Comparison of ENCODE assay signal across 8 mouse cellular contexts in genomic region chr14:60177614-60178570, GRCm38 (mm10). TPM values are rescaled to one million over a fixed set of nuclear protein-coding genes. Genes with fewer than 3 reads are reported as not detected.
DNase-seq lines count a peak whose midpoint lies in the region; ATAC-seq lines count a peak whose summit lies in the region.

No protein-coding gene starts in this region.

- H3K27me3 ChIP-seq in kidney, embryonic 14.5 days (ENCODE audit: control insufficient read depth, insufficient read depth, low read length): peaks cover 33% of the 10 kb centered on the region
- H3K27me3 ChIP-seq in hindbrain, embryonic 15.5 days: 0 out of 2 replicates have a peak, but pooled peaks cover 4% of the 10 kb centered on the region
- peaks cover 26% of the 10 kb centered on the region for H3K27me3 ChIP-seq in liver, embryonic 16.5 days (ENCODE audit: control insufficient read depth, insufficient read depth, low read depth, low read length)
- H3K27me3 ChIP-seq in stomach, embryonic 16.5 days (ENCODE audit: control insufficient read depth, insufficient read depth, low read length): peaks cover 6% of the 10 kb centered on the region; the same call in 1 of the 2 replicates

- no peaks in the 10 kb centered on the region for H3K9me3 ChIP-seq in kidney, embryonic 14.5 days (ENCODE audit: control insufficient read depth, low read length)
- H3K9me3 ChIP-seq in hindbrain, embryonic 15.5 days: no peaks in the 10 kb centered on the region
- no peaks in the 10 kb centered on the region for H3K9me3 ChIP-seq in liver, embryonic 16.5 days (replicated peaks; ENCODE audit: control insufficient read depth, low read length)
- H3K9me3 ChIP-seq in stomach, embryonic 16.5 days (replicated peaks; ENCODE audit: control insufficient read depth, low read length): no peaks in the 10 kb centered on the region

- no peaks in the 10 kb centered on the region for H3K36me3 ChIP-seq in kidney, embryonic 14.5 days (ENCODE audit: control insufficient read depth, insufficient read depth, low read length)
- H3K36me3 ChIP-seq in hindbrain, embryonic 15.5 days: no peaks in the 10 kb centered on the region
- H3K36me3 ChIP-seq in liver, embryonic 16.5 days (ENCODE audit: control insufficient read depth, insufficient read depth): no peaks in the 10 kb centered on the region
- no peaks in the 10 kb centered on the region for H3K36me3 ChIP-seq in stomach, embryonic 16.5 days (ENCODE audit: control insufficient read depth, insufficient read depth, low read length)

- ATAC-seq in kidney, embryonic 14.5 days (ENCODE audit: low FRiP score, low TSS enrichment): peak; percentile 7; the same call in 1 of the 2 replicates
- ATAC-seq in hindbrain, embryonic 15.5 days (ENCODE audit: low FRiP score, low read depth): peak; percentile 46
- ATAC-seq in liver, embryonic 16.5 days (ENCODE audit: low read depth): peak; percentile 46
- peak; percentile 8 for ATAC-seq in stomach, embryonic 16.5 days (ENCODE audit: insufficient read depth, low FRiP score)

- peak overlapping the region; percentile 100 for H3K4me2 ChIP-seq in kidney, embryonic 14.5 days (replicated peaks; ENCODE audit: low read depth, low read length)
- peak overlapping the region; percentile 77 for H3K4me2 ChIP-seq in hindbrain, embryonic 15.5 days
- peak overlapping the region; percentile 67 for H3K4me2 ChIP-seq in liver, embryonic 16.5 days (ENCODE audit: low read depth, low read length)
- peak overlapping the region; percentile 94 for H3K4me2 ChIP-seq in stomach, embryonic 16.5 days (ENCODE audit: low read depth, low read length)

- 31% methylated on average over 24 of the region's 37 CpGs for WGBS in kidney, embryonic 14.5 days
- 24% methylated on average over 25 of the region's 37 CpGs for WGBS in hindbrain, embryonic 15.5 days
- WGBS in liver, embryonic 16.5 days (ENCODE audit: insufficient replicate concordance): 5% methylated on average over 35 of the region's 37 CpGs
- 16% methylated on average over 35 of the region's 37 CpGs for WGBS in stomach, embryonic 16.5 days

- peak overlapping the region; percentile 68 for H3K9ac ChIP-seq in kidney, embryonic 14.5 days (ENCODE audit: low read depth, low read length)
- H3K9ac ChIP-seq in hindbrain, embryonic 15.5 days: peak overlapping the region; percentile 86
- peak overlapping the region; percentile 56 for H3K9ac ChIP-seq in liver, embryonic 16.5 days (ENCODE audit: low read depth, low read length)
- peak overlapping the region; percentile 84 for H3K9ac ChIP-seq in stomach, embryonic 16.5 days (ENCODE audit: low read length)

- H3K4me3 ChIP-seq in kidney, embryonic 14.5 days (ENCODE audit: low read length): peak overlapping the region; percentile 73
- H3K4me3 ChIP-seq in hindbrain, embryonic 15.5 days: peak overlapping the region; percentile 71
- H3K4me3 ChIP-seq in liver, embryonic 16.5 days (ENCODE audit: low read depth, low read length): peak overlapping the region; percentile 63
- H3K4me3 ChIP-seq in stomach, embryonic 16.5 days (replicated peaks; ENCODE audit: low read length): peak overlapping the region; percentile 68

- DNase-seq in kidney, postnatal 4 days: no peak
- peak; percentile 8 for DNase-seq in ES-CJ7 (ENCODE audit: low read depth, low spot score)
- DNase-seq in embryo, embryonic 9.5 days (ENCODE audit: extremely low spot score): peak; percentile 51
- DNase-seq in adrenal gland, adult (ENCODE audit: inconsistent age in 2 of 2, low spot score in 1 of 2): no peak

- H3K27ac ChIP-seq in kidney, embryonic 14.5 days (ENCODE audit: low read depth, low read length): no peak overlapping the region
- H3K27ac ChIP-seq in hindbrain, embryonic 15.5 days (replicated peaks): peak overlapping the region; percentile 91
- peak overlapping the region; percentile 70 for H3K27ac ChIP-seq in liver, embryonic 16.5 days (ENCODE audit: low read length)
- peak overlapping the region; percentile 77 for H3K27ac ChIP-seq in stomach, embryonic 16.5 days (ENCODE audit: low read length)

- H3K4me1 ChIP-seq in kidney, embryonic 14.5 days (ENCODE audit: control insufficient read depth, insufficient read depth, low read length): no peaks in the 10 kb centered on the region
- peaks cover 23% of the 10 kb centered on the region for H3K4me1 ChIP-seq in hindbrain, embryonic 15.5 days (replicated peaks)
- H3K4me1 ChIP-seq in liver, embryonic 16.5 days (ENCODE audit: control insufficient read depth, low read depth, low read length): peaks cover 10% of the 10 kb centered on the region
- 0 out of 2 replicates have a peak, but pooled peaks cover 2% of the 10 kb centered on the region for H3K4me1 ChIP-seq in stomach, embryonic 16.5 days (ENCODE audit: control insufficient read depth, insufficient read depth, low read length)

RNA-seq across cellular contexts. Expression of gene Atp8a2, which starts 19.1 kb away (rescaled TPM):
- polyA plus RNA-seq in kidney, embryonic 14.5 days (2014; fragmentation: Nextera tagmentation; extraction: Ambion mirVana): 0.26 and 0.74 TPM in 2 replicates
- 42.8 and 46.8 TPM in 2 replicates for polyA plus RNA-seq in hindbrain, embryonic 15.5 days (2015; fragmentation: Nextera tagmentation; extraction: Ambion mirVana)
- 4.0 and 5.3 TPM in 2 replicates for polyA plus RNA-seq in liver, embryonic 16.5 days (2015; fragmentation: Nextera tagmentation; extraction: Ambion mirVana)
- polyA plus RNA-seq in stomach, embryonic 16.5 days (2015; fragmentation: Nextera tagmentation; extraction: Ambion mirVana): 5.2 and 5.4 TPM in 2 replicates

Comparison
In these comparisons a context has a peak if more than half of its experiments do, and no peak if none do; other contexts are left out.
1. DNase-seq: peak in ES-CJ7 (single experiment) and embryo, embryonic 9.5 days (single experiment); none in kidney, postnatal 4 days (0 of 2) and adrenal gland, adult (0 of 2).
2. Peak in every context shown above with its lines, with median percentiles within 50 percentile points of each other: ATAC-seq, H3K4me2 ChIP-seq, H3K4me3 ChIP-seq and H3K9ac ChIP-seq.